Mouse (Mus musculus) retina, postnatal 7 days (tissue): ENCODE results near the gene Cfap299.

ENCODE experiments used
- DNase-seq: peaks from one replicate; pipeline ENCODE4 v3.0.0-alpha.2; 2012; ENCODE audit warnings: low read depth, low spot score

The Cfap299 gene

DNA sequence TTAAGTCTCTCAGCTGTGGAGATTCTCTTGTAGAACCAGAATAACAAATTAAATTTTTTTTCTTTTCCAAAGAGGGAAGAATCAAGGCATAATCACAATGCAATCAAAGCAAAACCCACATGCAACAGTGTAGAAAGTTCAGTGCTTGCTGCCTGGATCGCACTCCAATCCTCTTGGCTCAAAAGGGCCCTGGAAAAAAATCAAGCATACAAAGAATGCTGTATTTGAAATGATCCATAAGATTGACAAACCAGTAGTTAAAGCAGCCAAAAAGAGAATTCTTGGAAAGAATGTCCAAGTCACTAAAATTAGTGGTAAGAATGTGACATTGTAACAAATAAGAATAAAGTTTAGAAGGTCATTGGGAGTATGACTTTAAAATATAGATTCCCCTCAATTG lies 486.2 kb downstream of the Cfap299 start:
- no peak for DNase-seq

DNA sequence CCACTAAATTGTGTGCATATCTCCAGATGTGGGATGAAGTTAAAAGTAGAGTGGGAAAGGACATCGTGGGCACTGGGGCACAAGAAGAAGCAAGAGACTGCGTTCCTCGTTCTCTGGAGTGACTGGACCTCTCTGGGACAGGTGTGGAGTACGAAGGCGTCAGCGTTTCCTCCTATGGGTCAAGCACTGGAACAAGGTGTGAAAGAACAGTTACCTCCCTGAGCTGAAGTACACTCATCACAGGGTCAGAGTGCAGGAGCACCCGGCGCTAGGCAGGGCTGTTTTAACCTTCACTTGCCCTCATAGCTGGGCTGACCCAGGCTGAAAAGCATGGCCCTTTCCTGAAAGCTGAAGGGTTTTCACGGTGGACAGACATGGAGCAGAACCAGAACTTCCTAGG lies 504.7 kb downstream of the Cfap299 start:
- DNase-seq: no peak

DNA sequence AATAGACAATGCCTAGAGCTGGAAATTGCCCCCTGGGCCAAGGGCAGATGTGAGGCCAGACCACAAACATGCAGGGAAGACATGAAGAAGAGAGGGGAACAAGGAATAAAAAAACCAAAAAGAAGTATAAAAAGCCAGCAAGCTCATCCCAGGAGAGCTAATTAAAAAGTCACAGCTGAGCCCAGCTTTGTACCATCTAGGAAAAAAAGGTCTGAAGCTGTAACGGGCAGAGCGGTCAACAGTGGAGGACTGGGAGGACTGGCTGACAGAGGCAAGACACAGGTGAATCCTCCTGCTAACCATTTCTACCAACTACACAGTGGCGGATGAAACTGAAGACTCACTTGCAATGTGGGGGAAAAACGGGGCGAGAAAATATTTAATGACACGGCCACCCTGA lies 505.2 kb downstream of the Cfap299 start:
- DNase-seq: no peak

DNA sequence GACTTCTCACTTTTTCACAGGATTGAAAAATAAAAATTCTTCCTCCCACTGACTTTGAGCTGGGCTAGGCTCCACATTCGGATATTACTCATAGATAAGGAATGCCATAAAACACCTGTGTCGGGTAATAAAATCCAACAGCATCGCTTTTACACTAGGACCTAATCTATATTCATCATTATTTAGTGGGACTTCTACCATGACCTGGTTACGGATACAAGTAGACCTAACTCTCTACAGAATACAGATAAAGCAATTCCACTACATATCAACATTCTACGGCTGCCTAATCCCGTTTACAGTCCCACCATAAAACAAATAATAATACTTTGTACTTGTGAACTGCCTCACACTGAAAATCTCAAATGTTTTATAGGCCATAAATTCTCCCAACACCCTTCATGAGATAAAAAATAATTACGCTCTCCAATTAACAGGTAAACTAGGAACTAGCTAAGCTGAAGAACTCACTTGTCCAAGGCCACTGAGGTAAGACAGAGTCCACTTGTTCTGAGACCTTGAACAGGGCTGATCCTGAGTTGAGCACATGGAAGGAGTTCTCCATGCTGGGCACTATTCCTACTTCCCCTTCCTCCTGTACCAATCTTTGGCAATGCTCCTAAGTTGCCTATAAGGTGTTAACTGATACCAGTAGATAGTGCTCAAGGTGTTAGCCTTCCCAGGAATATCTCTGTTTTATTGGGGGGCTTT lies 513.7 kb downstream of the Cfap299 start:
- no peak for DNase-seq

DNA sequence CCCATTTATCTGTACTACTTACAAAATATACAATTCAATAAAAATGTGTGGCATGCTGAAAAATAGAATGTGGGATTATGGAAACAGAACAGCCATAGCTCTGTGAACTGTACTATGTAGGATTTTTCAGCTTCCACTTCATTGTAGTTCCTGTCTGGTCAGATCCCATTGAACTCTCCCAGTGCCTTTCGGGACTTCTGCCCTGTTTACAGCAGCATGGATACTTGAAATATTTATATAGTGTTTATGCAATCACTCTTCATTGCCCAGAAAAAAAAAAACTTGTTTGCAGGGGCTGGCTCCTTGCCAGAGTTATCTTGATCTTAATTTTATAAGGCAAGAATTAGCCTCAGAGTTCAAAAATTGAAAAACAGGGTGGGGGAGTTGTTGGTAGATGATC lies 515.6 kb downstream of the Cfap299 start:
- no peak for DNase-seq
